Mouse (Mus musculus): ENCODE data around the gene Gm6034.

GRCm38 (mm10) chr17:36083266-36083869 is 40.6 kb downstream of the Gm6034 start:
- TF ChIP-seq POLR2A (IDR thresholded peaks at IDR 0.05; ENCODE audit: extremely low read depth, insufficient read depth, low read length) (no peak), CTCF (IDR thresholded peaks at IDR 0.05; ENCODE audit: extremely low read depth, insufficient read depth, low read length) (no peak)

Data from cortical plate, adult 2 months (tissue).